Mouse (Mus musculus): ENCODE data around the gene 4930447C04Rik. TPM values are rescaled to one million over a fixed set of nuclear protein-coding genes. Genes with fewer than 3 reads are reported as not detected.

4930447C04Rik gene
- total RNA-seq, 2 experiments from 2014 or later, result 6.1 to 6.5 TPM

GRCm38 (mm10) chr12:72843555-72843954, 97.0 kb downstream of the 4930447C04Rik start:
- no peak for TF ChIP-seq CTCF (conservative IDR thresholded peaks at IDR 0.05)
- no peak overlapping the region for H3K4me3 ChIP-seq
- H3K27ac ChIP-seq, result no peak overlapping the region
- no peak for DNase-seq (ENCODE audit: low spot score in 2 of 2)

DNA sequence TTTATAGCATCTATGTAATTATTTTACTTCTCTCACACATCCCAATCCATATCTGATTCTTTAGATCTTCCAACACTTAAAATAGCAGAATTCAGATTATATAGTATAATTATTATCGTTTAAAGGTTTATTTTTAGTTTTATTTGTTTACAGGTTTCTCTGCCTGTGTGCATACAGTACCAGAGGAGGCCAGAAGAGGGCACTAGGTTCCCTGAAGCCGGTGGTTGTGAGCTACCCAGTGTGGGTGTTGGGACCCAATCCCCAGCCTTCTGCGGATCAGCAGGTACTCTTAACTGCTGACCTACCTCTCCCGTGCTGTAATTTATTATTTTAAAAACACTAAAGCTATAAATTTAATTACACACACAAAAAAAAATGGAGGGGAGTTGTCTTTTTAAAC, 97.4 kb downstream of the 4930447C04Rik start:
- no peak overlapping the region for H3K27ac ChIP-seq
- no peak for DNase-seq (ENCODE audit: low spot score in 2 of 2)
- H3K4me3 ChIP-seq, result no peak overlapping the region
- TF ChIP-seq CTCF (conservative IDR thresholded peaks at IDR 0.05), result peak; percentile 55

GRCm38 (mm10) chr12:72841500-72841899, 99.1 kb downstream of the 4930447C04Rik start:
- Histone ChIP-seq H3K27ac (no peak overlapping the region), H3K4me3 (no peak overlapping the region)
- DNase-seq (ENCODE audit: low spot score in 2 of 2), result no peak
- TF ChIP-seq CTCF (conservative IDR thresholded peaks at IDR 0.05), result no peak

- no peak for TF ChIP-seq CTCF (conservative IDR thresholded peaks at IDR 0.05)
- no peak overlapping the region for H3K4me3 ChIP-seq
- no peak for DNase-seq (ENCODE audit: low spot score in 2 of 2)
- no peak overlapping the region for H3K27ac ChIP-seq
These were observed 103.3 kb downstream of the 4930447C04Rik start for GRCm38 (mm10) chr12:72837302-72837701.

DNA sequence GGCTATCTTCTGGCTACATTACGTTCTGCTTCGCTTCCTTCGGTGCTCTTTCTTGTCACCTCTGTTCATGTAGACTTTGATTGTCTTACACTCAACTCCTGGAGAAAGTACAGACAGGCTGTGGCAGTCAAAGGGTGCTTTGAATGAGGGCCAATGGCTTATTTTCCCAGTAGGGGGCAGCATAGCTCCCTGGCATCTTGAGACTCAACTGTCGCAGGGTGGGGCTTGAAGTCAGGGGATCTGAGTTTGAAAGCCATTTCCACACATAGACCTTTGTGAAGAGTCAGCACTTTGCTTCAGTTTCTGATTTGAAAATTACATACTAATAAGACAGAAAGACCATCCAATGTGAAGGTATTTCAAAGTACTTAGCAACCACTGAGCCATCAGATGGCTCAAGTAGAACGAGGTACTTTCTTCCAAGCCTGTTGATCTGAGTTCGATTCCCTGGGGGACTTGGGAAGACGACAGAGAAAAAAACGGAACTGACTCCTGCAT, 105.0 kb downstream of the 4930447C04Rik start:
- Histone ChIP-seq H3K27ac (no peak overlapping the region), H3K4me3 (no peak overlapping the region)
- no peak for DNase-seq (ENCODE audit: low spot score in 2 of 2)
- peak; percentile 51 for TF ChIP-seq CTCF (conservative IDR thresholded peaks at IDR 0.05)

- peak; percentile 68 for TF ChIP-seq CTCF (conservative IDR thresholded peaks at IDR 0.05)
- DNase-seq (ENCODE audit: low spot score in 2 of 2), result no peak
- Histone ChIP-seq H3K4me3 (no peak overlapping the region), H3K27ac (no peak overlapping the region)
These were observed 105.6 kb downstream of the 4930447C04Rik start for GRCm38 (mm10) chr12:72834773-72835517.

GRCm38 (mm10) chr12:72831711-72832432, 108.7 kb downstream of the 4930447C04Rik start:
- DNase-seq (ENCODE audit: low spot score in 2 of 2), result peak; percentile 31 to 40
- Histone ChIP-seq H3K27ac (peak overlapping the region; percentile 60; the same call in 1 of the 2 replicates), H3K4me3 (peak overlapping the region; percentile 52)
- no peak for TF ChIP-seq CTCF (conservative IDR thresholded peaks at IDR 0.05)

Other genes with a start within 250 kb of the 4930447C04Rik start
- 100 to 1,000 TPM; 244 to 254 TPM for gene Ppm1a, start 183.3 kb downstream of the 4930447C04Rik start, total RNA-seq (2021)
- not detected for gene Six6, start 882 bp downstream of the 4930447C04Rik start, total RNA-seq (2021)
- gene Six1, start 113.1 kb upstream of the 4930447C04Rik start, total RNA-seq (2021), result under 1 TPM; 0.18 to 0.20 TPM
- 1 to 10 TPM in 1 of 2 experiments, under 1 TPM in 1; 0.77 to 1.0 TPM for gene Six4, start 172.7 kb upstream of the 4930447C04Rik start, total RNA-seq (2021)
- 10 to 100 TPM; 25.6 to 26.9 TPM for gene Mnat1, start 182.9 kb upstream of the 4930447C04Rik start, total RNA-seq (2021)

All from layer of hippocampus, adult 2 months (tissue).